Mouse (Mus musculus) lung, adult 2 months (tissue): ENCODE measurements around the gene Sox13.

Source experiments
- CTCF ChIP-seq: fragments of 200-500 bp; IDR thresholded peaks from 2 replicates; pipeline ENCODE4 v1.5.1; 2011; ENCODE audit warnings: mild to moderate bottlenecking, low read length, control low read depth; ENCODE audit not compliant: insufficient read depth
- POLR2A ChIP-seq: fragments of 200-500 bp; IDR thresholded peaks from 2 replicates; pipeline ENCODE4 v1.6.1; 2011; ENCODE audit warnings: low read depth, mild to moderate bottlenecking, control low read depth, low read length, borderline replicate concordance; ENCODE audit errors: extremely low read depth

DNA sequence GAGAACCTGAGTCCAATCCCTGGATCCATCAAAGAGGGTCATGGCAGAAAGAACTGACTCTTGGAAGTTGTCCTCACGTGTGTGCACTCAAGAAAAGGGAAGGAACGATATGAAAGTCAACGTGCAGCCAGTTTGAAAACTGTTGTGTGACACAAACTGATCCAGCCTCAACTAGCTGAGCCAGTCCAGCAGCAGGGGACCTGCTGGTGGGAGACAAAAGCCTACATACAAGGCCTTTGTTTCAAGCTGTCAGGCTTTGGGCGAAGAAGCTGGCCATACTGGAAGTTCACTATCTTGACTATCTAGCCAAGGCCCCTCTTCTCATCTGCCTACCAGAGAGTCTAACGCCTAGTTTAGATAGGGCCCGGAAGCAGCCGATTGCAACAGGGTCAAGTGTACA, 7.7 kb downstream of the Sox13 start:
- TF ChIP-seq CTCF (no peak), POLR2A (no peak)
